Mouse (Mus musculus) thymus, postnatal 14 days (tissue): Measurements from ENCODE around the gene Sqstm1.
"Not testable (repeated sequence)": the region's sequence is repeated elsewhere in the genome, so short reads cannot be mapped to it uniquely, and the experiment has no call there.

Experiments used
- DNase-seq: peaks from one replicate; pipeline ENCODE4 v3.0.0; 2021

Gene Sqstm1

DNA sequence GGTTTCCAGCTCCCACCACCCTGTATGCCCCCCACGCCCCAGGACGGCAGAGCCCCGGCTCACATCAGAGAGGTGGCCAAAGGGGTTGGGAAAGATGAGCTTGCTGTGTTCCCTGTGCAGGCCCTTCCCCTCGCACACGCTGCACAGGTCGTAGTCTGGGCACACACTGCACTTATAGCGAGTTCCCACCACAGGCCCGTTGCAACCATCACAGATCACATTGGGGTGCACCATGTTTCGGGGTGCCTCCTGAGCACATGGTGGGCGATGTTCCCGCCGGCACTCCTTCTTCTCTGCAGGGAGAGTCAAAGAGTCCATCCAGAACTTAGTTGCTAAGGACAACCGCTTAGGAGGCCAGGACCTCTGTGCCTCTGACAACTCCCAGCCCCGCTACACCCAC, 3.3 kb downstream of the Sqstm1 start:
- DNase-seq = no peak

- DNase-seq = no peak
These were observed 4.6 kb downstream of the Sqstm1 start for GRCm38 (mm10) chr11:50206037-50206436.

GRCm38 (mm10) chr11:50205434-50205833, 5.2 kb downstream of the Sqstm1 start:
- no peak for DNase-seq

DNA sequence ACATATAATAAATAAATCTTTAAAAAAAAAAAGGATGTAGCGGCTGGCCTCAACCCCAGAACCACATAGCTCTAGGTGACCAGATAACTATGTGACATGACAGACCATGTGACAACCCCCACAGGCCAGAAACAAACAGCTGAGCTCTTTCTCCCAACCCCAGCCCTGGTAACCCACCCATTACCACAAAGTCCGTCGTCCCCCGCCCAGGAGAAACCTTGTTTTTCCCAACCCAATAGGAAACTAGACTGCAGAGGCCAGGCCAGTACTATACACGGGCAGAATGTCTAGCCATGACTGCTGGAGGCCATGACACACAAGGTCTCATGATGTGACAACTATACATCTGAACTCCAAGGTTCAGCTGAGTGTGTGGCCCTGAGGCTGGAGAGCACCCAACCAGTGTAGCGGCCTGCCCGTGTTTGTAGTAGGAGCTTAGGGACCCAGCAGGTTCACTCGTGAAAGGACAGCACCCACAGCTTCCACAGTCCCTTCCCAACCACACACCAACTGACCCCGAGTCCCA, 7.3 kb downstream of the Sqstm1 start:
- DNase-seq = no peak

GRCm38 (mm10) chr11:50201590-50201989, 9.0 kb downstream of the Sqstm1 start:
- no peak for DNase-seq

GRCm38 (mm10) chr11:50200613-50201012, 10.0 kb downstream of the Sqstm1 start:
- no peak for DNase-seq

- DNase-seq = no peak
These were observed 11.7 kb downstream of the Sqstm1 start for GRCm38 (mm10) chr11:50198916-50199315.

DNA sequence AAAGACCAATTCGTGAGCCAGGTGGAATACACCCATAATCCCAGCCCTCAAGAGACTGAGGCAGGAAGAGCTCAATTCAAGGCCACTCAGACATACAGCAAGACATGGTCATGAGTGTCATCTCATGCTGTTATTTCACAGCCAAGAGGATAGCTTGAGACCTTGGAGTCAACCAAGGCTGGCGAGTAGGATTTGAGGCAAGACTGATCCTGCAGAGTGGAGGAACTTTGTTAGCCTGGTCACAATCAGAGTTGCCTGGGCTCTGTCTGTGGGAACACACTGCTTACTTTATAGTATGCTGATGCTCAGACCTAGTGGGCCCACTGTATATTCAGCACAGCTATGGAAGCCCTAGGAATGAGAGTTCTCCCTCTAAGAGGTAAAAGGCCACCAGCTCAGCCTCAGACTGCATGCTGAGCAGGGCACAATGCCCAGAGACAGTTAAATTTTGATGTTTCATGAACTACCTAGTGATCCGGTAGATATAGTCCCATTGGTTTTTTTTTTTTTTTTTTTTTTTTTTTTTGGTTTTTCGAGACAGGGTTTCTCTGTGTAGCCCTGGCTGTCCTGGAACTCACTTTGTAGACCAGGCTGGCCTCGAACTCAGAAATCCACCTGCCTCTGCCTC, 12.3 kb downstream of the Sqstm1 start:
- no peak for DNase-seq

- no peak for DNase-seq
These were observed 13.1 kb downstream of the Sqstm1 start for GRCm38 (mm10) chr11:50197500-50197899.

- DNase-seq = no peak
These were observed 15.8 kb downstream of the Sqstm1 start for GRCm38 (mm10) chr11:50194793-50195192.

DNA sequence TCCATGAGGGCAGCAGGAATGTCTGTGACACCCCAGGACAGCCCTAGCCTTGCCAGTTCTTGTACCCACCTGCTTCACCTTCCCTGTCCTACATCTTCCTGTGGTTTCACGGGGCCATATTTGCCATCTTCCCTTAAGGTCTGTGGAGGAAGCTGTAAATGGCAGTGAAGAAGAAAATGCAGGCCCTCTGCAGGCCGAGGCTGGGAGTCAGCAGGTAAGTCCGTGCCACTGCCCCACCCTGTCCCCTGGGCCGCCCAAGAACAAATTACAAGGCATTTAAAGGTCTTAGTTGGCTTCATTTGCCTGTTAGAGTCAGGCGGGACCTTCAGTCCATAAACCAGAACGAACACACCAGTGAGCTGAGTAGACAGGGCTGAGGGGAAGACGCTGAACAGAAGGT, 16.6 kb downstream of the Sqstm1 start:
- no peak for DNase-seq

GRCm38 (mm10) chr11:50192278-50192677, 18.3 kb downstream of the Sqstm1 start:
- DNase-seq = no peak

GRCm38 (mm10) chr11:50190362-50190761, 20.3 kb downstream of the Sqstm1 start:
- no peak for DNase-seq

DNA sequence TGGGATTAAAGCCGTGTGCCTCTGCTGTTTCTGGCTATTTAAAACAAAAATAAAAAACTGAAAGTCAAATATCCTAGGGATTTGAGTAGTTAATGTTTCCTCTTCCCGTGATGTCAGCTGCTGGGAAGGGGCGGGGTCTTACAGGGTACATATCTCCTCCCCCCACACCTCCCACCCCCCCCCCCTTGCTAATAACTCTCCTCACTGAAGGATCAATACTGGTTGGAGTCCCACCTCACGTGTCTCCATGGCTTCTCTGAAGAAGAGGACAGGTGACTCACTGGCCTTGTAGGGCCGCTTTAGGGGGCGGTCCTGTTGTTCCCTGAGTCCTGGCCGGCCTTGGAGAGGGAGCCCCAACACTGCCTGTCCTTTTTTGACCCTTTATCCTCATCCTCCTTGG, 21.9 kb downstream of the Sqstm1 start:
- DNase-seq = no peak

DNA sequence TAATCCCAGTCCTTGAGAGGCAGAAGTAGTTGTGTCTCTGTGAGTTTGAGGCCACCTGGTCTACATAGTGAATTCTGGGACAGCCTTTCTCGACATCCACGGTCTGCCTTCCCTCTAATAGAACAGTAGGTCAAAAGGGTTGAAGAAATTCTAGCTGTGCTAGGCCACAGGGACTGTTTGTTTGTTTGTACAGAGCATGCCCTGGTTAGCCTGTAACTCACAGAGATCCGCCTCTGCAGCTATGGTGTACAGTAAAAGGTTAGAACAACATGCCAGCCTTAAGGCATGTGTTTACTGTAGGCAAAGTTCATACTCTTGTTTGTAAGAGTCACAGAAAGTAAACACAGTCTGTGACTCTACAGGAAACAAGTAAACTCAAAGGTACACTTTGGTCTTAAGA, 25.8 kb downstream of the Sqstm1 start:
- DNase-seq = no peak

DNA sequence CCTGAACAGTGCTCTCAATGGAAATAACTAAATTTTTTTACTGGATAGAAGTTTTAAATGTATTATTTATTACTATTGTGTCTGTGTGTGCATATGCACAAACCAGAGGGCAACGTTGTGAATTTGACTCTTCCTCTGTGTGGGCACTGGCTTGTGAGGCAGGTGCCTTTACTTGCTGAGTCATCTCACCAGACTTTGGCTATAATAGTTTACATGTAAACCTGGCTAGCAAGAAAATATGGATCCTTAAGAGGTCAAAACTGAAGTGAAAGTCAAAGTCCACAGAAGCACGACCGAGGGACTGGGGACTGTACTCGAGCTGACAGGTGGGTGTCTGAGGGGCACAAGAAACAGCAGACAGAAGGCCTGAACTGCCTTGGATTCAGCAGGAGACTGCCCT, 27.9 kb downstream of the Sqstm1 start:
- no peak for DNase-seq

- DNase-seq = no peak
These were observed 30.0 kb downstream of the Sqstm1 start for GRCm38 (mm10) chr11:50180478-50181231.

- DNase-seq = no peak
These were observed 31.8 kb downstream of the Sqstm1 start for GRCm38 (mm10) chr11:50178532-50179488.

GRCm38 (mm10) chr11:50177111-50177510, 33.5 kb downstream of the Sqstm1 start:
- no peak for DNase-seq

- no peak for DNase-seq
These were observed 34.3 kb downstream of the Sqstm1 start for GRCm38 (mm10) chr11:50176351-50176750.

- DNase-seq = peak; percentile 98
These were observed 35.9 kb downstream of the Sqstm1 start for GRCm38 (mm10) chr11:50174730-50175187.

DNA sequence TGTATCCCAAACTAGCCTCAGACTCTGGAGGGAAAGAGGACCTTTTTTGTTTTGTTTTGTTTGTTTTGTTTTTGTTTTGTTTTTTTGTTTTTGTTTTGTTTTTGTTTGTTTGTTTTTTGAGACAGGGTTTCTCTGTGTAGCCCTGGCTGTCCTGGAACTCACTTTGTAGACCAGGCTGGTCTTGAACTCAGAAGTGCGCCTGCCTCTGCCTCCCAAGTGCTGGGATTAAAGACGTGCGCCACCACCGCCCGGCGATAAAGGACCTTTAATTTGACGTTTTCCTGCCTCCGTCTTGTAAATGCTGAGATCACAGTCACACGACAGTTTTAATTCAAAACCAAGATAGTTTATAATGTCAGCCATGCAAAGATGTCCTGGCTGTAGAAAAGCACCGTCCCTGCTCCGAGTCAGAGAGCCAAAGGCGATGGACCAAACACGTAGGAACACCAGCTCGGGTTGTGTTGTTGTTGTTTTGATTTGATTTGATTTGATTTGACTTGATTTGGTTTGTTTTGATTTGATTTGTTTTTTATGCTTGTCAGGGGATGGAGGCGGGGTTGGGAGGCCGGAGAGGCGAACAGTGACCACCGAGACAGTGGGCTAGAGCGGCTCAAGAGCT, 36.4 kb downstream of the Sqstm1 start, which contains the start of gene Mrnip:
Gene Mrnip (plus strand): TSS at position 334 of the 619 bp plus-strand sequence.
- DNase-seq = not testable (repeated sequence)

DNA sequence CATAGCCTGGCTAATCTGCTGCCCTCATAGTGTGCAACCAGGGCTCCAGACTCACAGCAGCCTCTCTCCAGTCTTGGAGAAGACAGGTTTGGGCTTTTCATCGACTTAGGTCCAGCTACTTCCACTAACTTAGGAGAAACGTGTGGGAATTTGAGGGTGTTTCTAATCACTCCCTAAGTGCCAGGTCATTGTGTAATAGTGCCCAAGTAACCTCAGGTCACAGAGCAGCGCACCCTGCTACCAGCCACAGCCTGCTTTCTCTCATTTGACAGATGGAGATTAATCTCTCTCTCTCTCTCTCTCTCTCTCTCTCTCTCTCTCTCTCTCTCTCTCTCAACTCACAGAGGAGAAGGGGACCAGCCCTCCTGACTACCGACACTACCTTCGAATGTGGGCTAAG, 42.3 kb downstream of the Sqstm1 start:
- DNase-seq = no peak
